Mouse (Mus musculus) myocyte (in vitro differentiated cells): Measurements from ENCODE around the gene Fezf1. TPM values are rescaled to one million over a fixed set of nuclear protein-coding genes. Genes with fewer than 3 reads are reported as not detected.

ENCODE experiments used
- H3K27me3 ChIP-seq: one replicate; pipeline ENCODE4 v1.6.1; 2011; ENCODE audit not compliant: control insufficient read depth, insufficient read depth, insufficient read length
- H3K36me3 ChIP-seq: one replicate; pipeline ENCODE4 v1.6.1; 2011; ENCODE audit not compliant: control insufficient read depth, insufficient read depth
- H3K4me2 ChIP-seq: one replicate; pipeline ENCODE4 v1.6.1; 2011; ENCODE audit warnings: low read depth, control low read depth
- H3K4me3 ChIP-seq: one replicate; pipeline ENCODE4 v1.5.1; 2011; ENCODE audit warnings: mild to moderate bottlenecking, control low read depth, moderate library complexity
- H3K79me2 ChIP-seq: one replicate; pipeline ENCODE4 v1.6.1; 2011; ENCODE audit not compliant: control insufficient read depth, insufficient read depth
- H3ac ChIP-seq: one replicate; pipeline ENCODE4 v1.6.1; 2011; ENCODE audit not compliant: control insufficient read depth, insufficient read length
- CEBPB ChIP-seq: IDR thresholded peaks from 2 replicates; pipeline ENCODE4 v1.6.1; 2011; ENCODE audit warnings: mild to moderate bottlenecking, moderate library complexity; ENCODE audit not compliant: poor library complexity, insufficient read depth, severe bottlenecking
- E2F4 ChIP-seq: IDR thresholded peaks from one replicate; pipeline ENCODE4 v1.6.1; 2011; ENCODE audit warnings: mild to moderate bottlenecking, control low read depth, moderate library complexity; ENCODE audit not compliant: insufficient read depth
- MAX ChIP-seq: IDR thresholded peaks from one replicate; pipeline ENCODE4 v1.6.1; 2011; ENCODE audit warnings: low read depth, mild to moderate bottlenecking, control low read depth
- MYOD1 ChIP-seq, 3 experiments: IDR thresholded peaks; one replicate each; pipeline ENCODE4 v1.6.1; 2011; ENCODE audit warnings: control low read depth in 2 of 3, low read depth in 2 of 3, mild to moderate bottlenecking in 2 of 3, moderate library complexity in 1 of 3; ENCODE audit not compliant: insufficient read length in 2 of 3, control insufficient read depth in 1 of 3
- MYOG ChIP-seq, 3 experiments: IDR thresholded peaks; one replicate each; pipeline ENCODE4 v1.6.1; 2011; ENCODE audit warnings: control low read depth in 2 of 3, low read depth in 2 of 3, mild to moderate bottlenecking in 2 of 3; ENCODE audit not compliant: insufficient read length in 2 of 3, control insufficient read depth in 1 of 3, insufficient read depth in 1 of 3
- POLR2A ChIP-seq: IDR thresholded peaks from one replicate; pipeline ENCODE4 v1.6.1; 2011; ENCODE audit warnings: low read depth, mild to moderate bottlenecking, control low read depth, moderate library complexity; ENCODE audit not compliant: insufficient read length
- POLR2AphosphoS2 ChIP-seq: IDR thresholded peaks from one replicate; pipeline ENCODE4 v1.6.1; 2011; ENCODE audit warnings: low read depth, control low read depth; ENCODE audit not compliant: insufficient read length
- REST ChIP-seq: IDR thresholded peaks from one replicate; pipeline ENCODE4 v1.6.1; 2011; ENCODE audit warnings: mild to moderate bottlenecking, control low read depth, moderate library complexity; ENCODE audit not compliant: insufficient read depth, insufficient read length
- SRF ChIP-seq: IDR thresholded peaks from one replicate; pipeline ENCODE4 v1.6.1; 2011; ENCODE audit warnings: low read depth; ENCODE audit not compliant: control insufficient read depth, insufficient read length
- TCF12 ChIP-seq: IDR thresholded peaks from one replicate; pipeline ENCODE4 v1.6.1; 2011; ENCODE audit warnings: mild to moderate bottlenecking, control low read depth; ENCODE audit not compliant: poor library complexity, insufficient read depth, severe bottlenecking
- TCF3 ChIP-seq: IDR thresholded peaks from one replicate; pipeline ENCODE4 v1.6.1; 2011; ENCODE audit warnings: low read depth, control low read depth; ENCODE audit not compliant: insufficient read length
- USF1 ChIP-seq: IDR thresholded peaks from one replicate; pipeline ENCODE4 v1.6.1; 2011; ENCODE audit warnings: low read depth, mild to moderate bottlenecking, control low read depth, moderate library complexity
- polyA plus RNA-seq: library from polyadenylated mRNA; unstranded; fragments of >200 nt; fragmentation: generic; extraction: Trizol; gene quantifications from one replicate; pipeline ENCODE4 v1.2.1, GENCODE M21; 2012; ENCODE audit warnings: missing spikeins

The Fezf1 gene
- polyA plus RNA-seq, 1 experiment, result not detected

- Histone ChIP-seq H3K36me3 (no peaks in the 10 kb centered on the region), H3K4me2 (no peak overlapping the region), H3ac (no peak overlapping the region), H3K27me3 (no peaks in the 10 kb centered on the region), H3K4me3 (no peak overlapping the region), H3K79me2 (no peaks in the 10 kb centered on the region)
- TF ChIP-seq POLR2AphosphoS2, result no peak
- TF ChIP-seq POLR2A, result no peak
- no peak for TF ChIP-seq E2F4
- TF ChIP-seq SRF, result no peak
- TF ChIP-seq REST, result no peak
- no peak for TF ChIP-seq TCF3
- no peak for TF ChIP-seq CEBPB
- no peak for TF ChIP-seq USF1
- no peak for TF ChIP-seq TCF12
- no peak for TF ChIP-seq MAX
- TF ChIP-seq MYOD1 (IDR thresholded peaks at IDR 0.05; ENCODE audit: control insufficient read depth in 1 of 3, insufficient read length in 2 of 3, low read depth in 2 of 3), result no peak
- TF ChIP-seq MYOG (IDR thresholded peaks at IDR 0.05; ENCODE audit: control insufficient read depth in 1 of 3, insufficient read depth in 1 of 3, insufficient read length in 2 of 3, low read depth in 2 of 3), result no peak
These were observed 25.3 kb upstream of the Fezf1 start for GRCm38 (mm10) chr6:23273483-23273882.

- Histone ChIP-seq H3K4me2 (no peak overlapping the region), H3K79me2 (no peaks in the 10 kb centered on the region)
These were observed 24.8 kb upstream of the Fezf1 start for GRCm38 (mm10) chr6:23272979-23273378.

GRCm38 (mm10) chr6:23272542-23272941, 24.4 kb upstream of the Fezf1 start:
- H3K4me2 ChIP-seq, result no peak overlapping the region
- no peak for TF ChIP-seq USF1
- no peak for TF ChIP-seq TCF12
- TF ChIP-seq MYOD1 (IDR thresholded peaks at IDR 0.05; ENCODE audit: control insufficient read depth in 1 of 3, insufficient read length in 2 of 3, low read depth in 2 of 3), result no peak
- TF ChIP-seq E2F4, result no peak
- TF ChIP-seq POLR2A, result no peak
- no peak for TF ChIP-seq POLR2AphosphoS2
- no peak for TF ChIP-seq CEBPB
- H3K27me3 ChIP-seq, result no peaks in the 10 kb centered on the region
- H3K36me3 ChIP-seq, result no peaks in the 10 kb centered on the region
- no peak overlapping the region for H3ac ChIP-seq
- no peak overlapping the region for H3K4me3 ChIP-seq
- H3K79me2 ChIP-seq, result no peaks in the 10 kb centered on the region

More at GRCm38 (mm10) chr6:23272979-23273378, 24.8 kb upstream of the Fezf1 start:
- Histone ChIP-seq H3ac (no peak overlapping the region), H3K36me3 (no peaks in the 10 kb centered on the region), H3K27me3 (no peaks in the 10 kb centered on the region), H3K4me3 (no peak overlapping the region)
- TF ChIP-seq MAX, result no peak
- TF ChIP-seq MYOD1 (IDR thresholded peaks at IDR 0.05; ENCODE audit: control insufficient read depth in 1 of 3, insufficient read length in 2 of 3, low read depth in 2 of 3), result no peak
- TF ChIP-seq E2F4, result no peak
- no peak for TF ChIP-seq POLR2AphosphoS2
- no peak for TF ChIP-seq CEBPB
- no peak for TF ChIP-seq TCF12
- TF ChIP-seq REST, result no peak
- no peak for TF ChIP-seq TCF3
- no peak for TF ChIP-seq SRF
- no peak for TF ChIP-seq POLR2A
- no peak for TF ChIP-seq MYOG (IDR thresholded peaks at IDR 0.05; ENCODE audit: control insufficient read depth in 1 of 3, insufficient read depth in 1 of 3, insufficient read length in 2 of 3, low read depth in 2 of 3)
- no peak for TF ChIP-seq USF1

GRCm38 (mm10) chr6:23260738-23261050, 12.5 kb upstream of the Fezf1 start:
- H3K4me2 ChIP-seq, result no peak overlapping the region
- H3K79me2 ChIP-seq, result no peaks in the 10 kb centered on the region
- H3ac ChIP-seq, result no peak overlapping the region
- no peak overlapping the region for H3K4me3 ChIP-seq
- no peaks in the 10 kb centered on the region for H3K27me3 ChIP-seq
- TF ChIP-seq REST (no peak), CEBPB (no peak), POLR2A (no peak)
- no peaks in the 10 kb centered on the region for H3K36me3 ChIP-seq

GRCm38 (mm10) chr6:23260016-23260737, 12.0 kb upstream of the Fezf1 start:
- TF ChIP-seq TCF12 (no peak), TCF3 (no peak), POLR2A (no peak), MAX (no peak), SRF (no peak), MYOG (IDR thresholded peaks at IDR 0.05; ENCODE audit: control insufficient read depth in 1 of 3, insufficient read depth in 1 of 3, insufficient read length in 2 of 3, low read depth in 2 of 3) (no peak), POLR2AphosphoS2 (no peak), CEBPB (no peak), REST (no peak), USF1 (no peak), E2F4 (no peak), MYOD1 (IDR thresholded peaks at IDR 0.05; ENCODE audit: control insufficient read depth in 1 of 3, insufficient read length in 2 of 3, low read depth in 2 of 3) (no peak)
- Histone ChIP-seq H3ac (no peak overlapping the region), H3K36me3 (no peaks in the 10 kb centered on the region), H3K4me3 (no peak overlapping the region), H3K4me2 (no peak overlapping the region), H3K27me3 (no peaks in the 10 kb centered on the region), H3K79me2 (no peaks in the 10 kb centered on the region)
